Mouse (Mus musculus) myocyte (in vitro differentiated cells): Measurements from ENCODE around the gene Hipk3.

Source experiments
- MAX ChIP-seq: IDR thresholded peaks from one replicate; pipeline ENCODE4 v1.6.1; 2011; ENCODE audit warnings: low read depth, mild to moderate bottlenecking, control low read depth
- MYOD1 ChIP-seq, 3 experiments: IDR thresholded peaks; one replicate each; pipeline ENCODE4 v1.6.1; 2011; ENCODE audit warnings: control low read depth in 2 of 3, low read depth in 2 of 3, mild to moderate bottlenecking in 2 of 3, moderate library complexity in 1 of 3; ENCODE audit not compliant: insufficient read length in 2 of 3, control insufficient read depth in 1 of 3
- MYOG ChIP-seq, 3 experiments: IDR thresholded peaks; one replicate each; pipeline ENCODE4 v1.6.1; 2011; ENCODE audit warnings: control low read depth in 2 of 3, low read depth in 2 of 3, mild to moderate bottlenecking in 2 of 3; ENCODE audit not compliant: insufficient read length in 2 of 3, control insufficient read depth in 1 of 3, insufficient read depth in 1 of 3
- USF1 ChIP-seq: IDR thresholded peaks from one replicate; pipeline ENCODE4 v1.6.1; 2011; ENCODE audit warnings: low read depth, mild to moderate bottlenecking, control low read depth, moderate library complexity

- TF ChIP-seq MYOD1 (IDR thresholded peaks at IDR 0.05; ENCODE audit: control insufficient read depth in 1 of 3, insufficient read length in 2 of 3, low read depth in 2 of 3): no peak
- TF ChIP-seq MYOG (IDR thresholded peaks at IDR 0.05; ENCODE audit: control insufficient read depth in 1 of 3, insufficient read depth in 1 of 3, insufficient read length in 2 of 3, low read depth in 2 of 3): no peak
- TF ChIP-seq MAX: no peak
- no peak for TF ChIP-seq USF1
Measured at GRCm38 (mm10) chr2:104377990-104378389, 116.3 kb downstream of the Hipk3 start.
